Mouse (Mus musculus): Measurements from ENCODE around the gene Eya3. TPM values are rescaled to one million over a fixed set of nuclear protein-coding genes. Genes with fewer than 3 reads are reported as not detected.

The Eya3 gene
- polyA plus RNA-seq, 1 experiment from 2014 or later: 12.1 TPM

DNA sequence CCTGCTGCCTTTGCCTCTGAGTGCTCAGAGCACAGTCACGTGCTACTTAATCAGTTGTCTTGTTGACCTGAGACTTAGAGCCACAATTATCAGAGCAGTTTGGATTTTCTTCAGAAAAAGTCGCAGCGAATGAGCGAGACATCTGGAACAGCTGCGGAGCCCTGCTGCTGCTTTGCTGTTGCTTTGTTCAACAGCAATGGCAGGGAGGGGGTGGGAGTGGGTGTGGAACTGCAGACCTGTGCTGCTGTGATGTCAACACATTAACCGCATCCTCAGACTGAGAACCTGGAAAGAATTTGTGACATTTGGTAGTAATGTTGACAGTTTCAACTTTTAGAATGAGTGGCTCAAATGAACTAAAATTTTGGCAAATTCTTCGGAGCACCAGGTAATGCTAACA is 20.3 kb downstream of the Eya3 start:
- Histone ChIP-seq H3K4me2 (ENCODE audit: low read length) (no peak overlapping the region), H3K4me1 (ENCODE audit: control insufficient read depth, insufficient read depth, low read depth, low read length) (no peaks in the 10 kb centered on the region), H3K27me3 (replicated peaks; ENCODE audit: control insufficient read depth, insufficient read depth, low read length) (no peaks in the 10 kb centered on the region), H3K9ac (ENCODE audit: low read depth, low read length) (no peak overlapping the region), H3K9me3 (ENCODE audit: control insufficient read depth, low read length) (no peaks in the 10 kb centered on the region), H3K4me3 (ENCODE audit: low read length) (no peak overlapping the region), H3K36me3 (ENCODE audit: control insufficient read depth, insufficient read depth, low read length) (0 out of 2 replicates have a peak, but pooled peaks cover 5% of the 10 kb centered on the region), H3K27ac (ENCODE audit: low read depth, low read length) (no peak overlapping the region)
- WGBS: 84% methylated on average over 7 of the region's 7 CpGs
- ATAC-seq: no peak

DNA sequence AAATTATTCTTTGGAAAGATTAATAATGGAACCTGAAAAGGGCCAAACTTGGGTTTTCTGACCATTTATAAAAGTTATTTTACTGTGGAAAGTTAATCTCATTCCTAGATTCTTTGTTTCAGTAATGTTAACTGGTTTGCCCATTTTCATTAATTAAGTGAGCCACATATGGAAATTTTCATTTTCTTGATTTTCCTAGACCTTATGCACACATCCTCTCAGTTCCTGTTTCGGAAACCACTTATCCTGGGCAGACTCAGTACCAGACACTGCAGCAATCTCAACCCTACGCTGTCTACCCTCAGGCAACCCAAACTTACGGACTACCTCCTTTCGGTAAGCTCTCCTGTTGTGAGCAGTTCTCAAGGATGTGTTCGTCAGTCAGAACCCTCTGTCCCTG is 33.9 kb downstream of the Eya3 start:
- H3K27ac ChIP-seq (ENCODE audit: low read depth, low read length): no peak overlapping the region
- H3K9ac ChIP-seq (ENCODE audit: low read depth, low read length): no peak overlapping the region
- whole genome bisulfite sequencing: 96% methylated on average over 5 of the region's 5 CpGs
- H3K27me3 ChIP-seq (replicated peaks; ENCODE audit: control insufficient read depth, insufficient read depth, low read length): no peaks in the 10 kb centered on the region
- H3K4me3 ChIP-seq (ENCODE audit: low read length): no peak overlapping the region
- no peak for ATAC-seq
- peaks cover 23% of the 10 kb centered on the region for H3K36me3 ChIP-seq (ENCODE audit: control insufficient read depth, insufficient read depth, low read length)
- no peaks in the 10 kb centered on the region for H3K4me1 ChIP-seq (ENCODE audit: control insufficient read depth, insufficient read depth, low read depth, low read length)
- H3K9me3 ChIP-seq (ENCODE audit: control insufficient read depth, low read length): no peaks in the 10 kb centered on the region
- H3K4me2 ChIP-seq (ENCODE audit: low read length): no peak overlapping the region

GRCm38 (mm10) chr4:132676771-132677539 is 38.2 kb downstream of the Eya3 start:
- Histone ChIP-seq H3K27ac (ENCODE audit: low read depth, low read length) (no peak overlapping the region), H3K36me3 (ENCODE audit: control insufficient read depth, insufficient read depth, low read length) (peaks cover 26% of the 10 kb centered on the region), H3K9ac (ENCODE audit: low read depth, low read length) (no peak overlapping the region), H3K4me2 (ENCODE audit: low read length) (no peak overlapping the region), H3K4me1 (ENCODE audit: control insufficient read depth, insufficient read depth, low read depth, low read length) (no peaks in the 10 kb centered on the region), H3K9me3 (ENCODE audit: control insufficient read depth, low read length) (no peaks in the 10 kb centered on the region), H3K4me3 (ENCODE audit: low read length) (no peak overlapping the region), H3K27me3 (replicated peaks; ENCODE audit: control insufficient read depth, insufficient read depth, low read length) (no peaks in the 10 kb centered on the region)
- 91% methylated on average over 7 of the region's 7 CpGs for WGBS
- no peak for ATAC-seq

DNA sequence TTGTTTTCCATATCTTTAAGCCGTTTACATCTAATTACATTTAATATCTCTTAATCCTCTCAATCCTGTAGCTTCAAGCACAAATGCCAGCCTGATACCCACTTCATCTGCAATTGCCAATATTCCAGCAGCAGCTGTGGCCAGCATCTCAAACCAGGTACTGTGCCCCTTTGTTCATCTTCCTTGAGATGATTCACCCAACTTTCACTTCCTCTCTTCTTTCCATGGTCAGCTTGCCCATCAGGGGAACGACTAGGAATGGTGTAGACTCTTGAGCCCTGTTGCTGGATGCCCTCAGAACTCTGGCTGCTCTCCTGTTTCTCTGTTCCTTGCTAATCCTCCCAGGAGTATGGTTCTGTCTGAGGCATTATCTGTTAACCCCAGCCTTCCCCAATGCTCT is 50.8 kb downstream of the Eya3 start:
- no peak overlapping the region for H3K4me3 ChIP-seq (ENCODE audit: low read length)
- peaks cover 23% of the 10 kb centered on the region for H3K36me3 ChIP-seq (ENCODE audit: control insufficient read depth, insufficient read depth, low read length)
- H3K9me3 ChIP-seq (ENCODE audit: control insufficient read depth, low read length): no peaks in the 10 kb centered on the region
- no peaks in the 10 kb centered on the region for H3K4me1 ChIP-seq (ENCODE audit: control insufficient read depth, insufficient read depth, low read depth, low read length)
- H3K9ac ChIP-seq (ENCODE audit: low read depth, low read length): no peak overlapping the region
- H3K27ac ChIP-seq (ENCODE audit: low read depth, low read length): no peak overlapping the region
- WGBS: 85% methylated on average over 2 of the region's 2 CpGs
- no peak overlapping the region for H3K4me2 ChIP-seq (ENCODE audit: low read length)
- no peaks in the 10 kb centered on the region for H3K27me3 ChIP-seq (replicated peaks; ENCODE audit: control insufficient read depth, insufficient read depth, low read length)
- no peak for ATAC-seq

- Histone ChIP-seq H3K27ac (ENCODE audit: low read depth, low read length) (no peak overlapping the region), H3K27me3 (replicated peaks; ENCODE audit: control insufficient read depth, insufficient read depth, low read length) (no peaks in the 10 kb centered on the region), H3K9ac (ENCODE audit: low read depth, low read length) (no peak overlapping the region), H3K4me2 (ENCODE audit: low read length) (no peak overlapping the region), H3K4me3 (ENCODE audit: low read length) (no peak overlapping the region), H3K36me3 (ENCODE audit: control insufficient read depth, insufficient read depth, low read length) (peaks cover 30% of the 10 kb centered on the region), H3K4me1 (ENCODE audit: control insufficient read depth, insufficient read depth, low read depth, low read length) (no peaks in the 10 kb centered on the region), H3K9me3 (ENCODE audit: control insufficient read depth, low read length) (no peaks in the 10 kb centered on the region)
- no peak for ATAC-seq
- WGBS: 94% methylated on average over 3 of the region's 3 CpGs
Observed at GRCm38 (mm10) chr4:132693366-132693765, 54.6 kb downstream of the Eya3 start.

- Histone ChIP-seq H3K9ac (ENCODE audit: low read depth, low read length) (no peak overlapping the region), H3K4me1 (ENCODE audit: control insufficient read depth, insufficient read depth, low read depth, low read length) (no peaks in the 10 kb centered on the region), H3K4me3 (ENCODE audit: low read length) (no peak overlapping the region), H3K9me3 (ENCODE audit: control insufficient read depth, low read length) (no peaks in the 10 kb centered on the region), H3K36me3 (ENCODE audit: control insufficient read depth, insufficient read depth, low read length) (peaks cover 22% of the 10 kb centered on the region; the same call in 1 of the 2 replicates), H3K27me3 (replicated peaks; ENCODE audit: control insufficient read depth, insufficient read depth, low read length) (no peaks in the 10 kb centered on the region), H3K27ac (ENCODE audit: low read depth, low read length) (no peak overlapping the region), H3K4me2 (ENCODE audit: low read length) (no peak overlapping the region)
- ATAC-seq: no peak
- over 99% methylated on average over 5 of the region's 5 CpGs for WGBS
Observed at GRCm38 (mm10) chr4:132702076-132702475, 63.3 kb downstream of the Eya3 start.

DNA sequence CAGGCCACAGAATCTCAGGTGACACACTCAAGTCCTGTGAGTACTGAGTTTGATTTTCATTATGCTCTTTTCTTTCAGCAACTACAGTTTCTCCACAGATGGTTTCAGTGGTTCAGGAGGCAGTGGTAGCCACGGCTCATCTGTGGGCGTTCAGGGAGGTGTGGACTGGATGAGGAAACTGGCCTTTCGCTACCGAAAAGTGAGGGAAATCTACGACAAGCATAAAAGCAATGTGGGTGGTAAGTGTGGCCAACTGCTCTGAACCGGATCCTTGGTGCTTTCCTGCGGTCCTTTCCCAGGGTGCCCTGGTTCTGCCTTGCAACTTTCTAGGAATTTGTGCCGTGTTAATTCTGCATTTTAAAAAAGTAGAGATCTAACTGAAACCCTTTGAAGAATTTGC is 68.1 kb downstream of the Eya3 start:
- no peak overlapping the region for H3K27ac ChIP-seq (ENCODE audit: low read depth, low read length)
- H3K36me3 ChIP-seq (ENCODE audit: control insufficient read depth, insufficient read depth, low read length): peaks cover 39% of the 10 kb centered on the region
- WGBS: 97% methylated on average over 8 of the region's 8 CpGs
- no peak for ATAC-seq
- H3K4me2 ChIP-seq (ENCODE audit: low read length): no peak overlapping the region
- no peaks in the 10 kb centered on the region for H3K9me3 ChIP-seq (ENCODE audit: control insufficient read depth, low read length)
- no peak overlapping the region for H3K9ac ChIP-seq (ENCODE audit: low read depth, low read length)
- no peaks in the 10 kb centered on the region for H3K27me3 ChIP-seq (replicated peaks; ENCODE audit: control insufficient read depth, insufficient read depth, low read length)
- H3K4me1 ChIP-seq (ENCODE audit: control insufficient read depth, insufficient read depth, low read depth, low read length): no peaks in the 10 kb centered on the region
- H3K4me3 ChIP-seq (ENCODE audit: low read length): no peak overlapping the region

GRCm38 (mm10) chr4:132713181-132713580 is 74.4 kb downstream of the Eya3 start:
- 97% methylated on average over 7 of the region's 7 CpGs for WGBS
- H3K36me3 ChIP-seq (ENCODE audit: control insufficient read depth, insufficient read depth, low read length): peaks cover 46% of the 10 kb centered on the region
- ATAC-seq: no peak

DNA sequence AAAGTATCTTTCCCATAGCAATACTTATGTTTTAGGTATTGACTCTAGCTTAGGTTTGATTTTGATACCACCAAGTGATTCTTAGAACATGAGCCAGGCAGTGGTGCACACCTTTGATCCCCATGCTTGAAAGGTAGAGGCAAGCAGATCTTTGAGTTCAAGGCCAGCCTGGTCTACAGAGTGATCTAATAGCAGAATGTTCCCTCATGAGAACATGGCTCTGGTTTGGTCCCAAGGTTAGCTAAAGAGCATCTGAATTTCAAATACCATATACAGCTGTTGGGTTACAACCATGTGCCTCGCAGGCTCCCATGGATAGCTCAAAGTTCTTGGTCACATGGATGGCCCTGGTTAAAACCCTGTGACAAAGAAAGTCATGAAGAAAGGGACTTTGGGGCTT is 79.5 kb downstream of the Eya3 start:
- 95% methylated on average over 1 of the region's 1 CpGs for WGBS
- no peak overlapping the region for H3K4me2 ChIP-seq (ENCODE audit: low read length)
- H3K27ac ChIP-seq (ENCODE audit: low read depth, low read length): no peak overlapping the region
- H3K27me3 ChIP-seq (replicated peaks; ENCODE audit: control insufficient read depth, insufficient read depth, low read length): no peaks in the 10 kb centered on the region
- no peak overlapping the region for H3K9ac ChIP-seq (ENCODE audit: low read depth, low read length)
- no peaks in the 10 kb centered on the region for H3K4me1 ChIP-seq (ENCODE audit: control insufficient read depth, insufficient read depth, low read depth, low read length)
- peaks cover 31% of the 10 kb centered on the region for H3K36me3 ChIP-seq (ENCODE audit: control insufficient read depth, insufficient read depth, low read length)
- H3K9me3 ChIP-seq (ENCODE audit: control insufficient read depth, low read length): no peaks in the 10 kb centered on the region
- ATAC-seq: no peak
- H3K4me3 ChIP-seq (ENCODE audit: low read length): no peak overlapping the region

More at GRCm38 (mm10) chr4:132713181-132713580, 74.4 kb downstream of the Eya3 start:
- Histone ChIP-seq H3K27ac (ENCODE audit: low read depth, low read length) (no peak overlapping the region), H3K4me2 (ENCODE audit: low read length) (no peak overlapping the region), H3K9me3 (ENCODE audit: control insufficient read depth, low read length) (no peaks in the 10 kb centered on the region), H3K4me1 (ENCODE audit: control insufficient read depth, insufficient read depth, low read depth, low read length) (no peaks in the 10 kb centered on the region), H3K9ac (ENCODE audit: low read depth, low read length) (no peak overlapping the region), H3K27me3 (replicated peaks; ENCODE audit: control insufficient read depth, insufficient read depth, low read length) (no peaks in the 10 kb centered on the region), H3K4me3 (ENCODE audit: low read length) (no peak overlapping the region)
